In the genomic region with DNA sequence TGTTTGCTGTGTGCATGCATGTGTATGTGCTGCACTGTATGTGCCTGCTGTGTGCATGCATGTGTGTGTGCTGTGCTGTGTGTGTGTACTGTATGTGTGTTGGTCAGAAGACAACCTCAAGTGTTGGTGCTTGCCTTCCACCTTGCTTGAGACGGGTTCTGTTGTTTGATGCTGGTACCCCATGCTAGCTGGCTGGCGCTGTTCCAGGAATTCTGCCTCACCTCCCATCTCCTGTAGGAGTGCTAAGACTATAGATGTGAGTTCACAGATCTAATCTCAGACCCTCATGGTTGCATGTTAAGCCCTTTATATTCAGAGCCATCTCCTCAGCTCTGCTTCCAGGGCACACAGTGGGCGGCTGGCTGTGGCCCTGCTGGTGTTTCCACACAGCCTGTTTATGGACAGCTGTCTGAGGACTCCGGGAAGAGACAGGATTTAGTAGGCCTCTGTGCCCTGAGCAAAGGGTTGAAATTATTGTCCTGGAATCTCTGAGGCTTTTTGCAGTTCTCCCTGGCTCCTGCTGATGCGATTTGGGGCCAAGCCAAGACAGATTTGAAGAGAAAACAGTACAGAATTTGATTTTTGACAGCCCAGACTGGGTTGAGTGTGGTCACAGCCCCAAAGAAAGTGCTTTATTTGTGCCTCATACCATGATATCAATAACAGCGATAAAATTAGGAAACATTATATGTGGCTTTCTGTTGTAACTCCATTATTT, we compare ENCODE assay signal across 10 mouse cellular contexts. TPM values are rescaled to one million over a fixed set of nuclear protein-coding genes. Genes with fewer than 3 reads are reported as not detected.
DNase-seq lines count a peak whose midpoint lies in the region; ATAC-seq and TF ChIP-seq lines count a peak whose summit lies in the region.
"Had no signal": no experiment of that assay in that cellular context is flagged by ENCODE, and none has a peak within 500 bp of the region (broad histone marks: within the 10 kb centered on the region; RNA-seq: fewer than 3 reads in every experiment).

No protein-coding gene starts in this region.

- H3K27ac ChIP-seq in forebrain, embryonic 15.5 days (replicated peaks), result peak overlapping the region; percentile 38; the same call in 1 of the 2 replicates
- no peak overlapping the region for H3K27ac ChIP-seq in forebrain, embryonic 10.5 days
- peak overlapping the region; percentile 41 for H3K27ac ChIP-seq in left cerebral cortex, adult 2 months
- H3K27ac ChIP-seq in midbrain, embryonic 16.5 days (ENCODE audit: low read length), result 0 out of 2 replicates have a peak overlapping the region, but pooled peaks have one; percentile 19

- no peaks in the 10 kb centered on the region for H3K27me3 ChIP-seq in forebrain, embryonic 15.5 days
- no peaks in the 10 kb centered on the region for H3K27me3 ChIP-seq in forebrain, embryonic 10.5 days (ENCODE audit: poor library complexity, severe bottlenecking)
- H3K27me3 ChIP-seq in Patski, result no peaks in the 10 kb centered on the region
- H3K27me3 ChIP-seq in midbrain, embryonic 16.5 days (ENCODE audit: control insufficient read depth, insufficient read depth, low read depth, low read length), result no peaks in the 10 kb centered on the region

- no peak for ATAC-seq in forebrain, embryonic 15.5 days (replicated peaks)
- peak; percentile 26 for ATAC-seq in Patski
- ATAC-seq in midbrain, embryonic 16.5 days, result no peak; the same call in 1 of the 2 replicates

- CTCF ChIA-PET in Patski (lab: Charles Lee), result no interaction called here

- in situ Hi-C loops in Patski (cut with MboI; ENCODE audit: low pct_unique_long_range_greater_than_20kb), result no loop called here

- TF ChIP-seq CTCF in left cerebral cortex, adult 2 months (IDR thresholded peaks at IDR 0.05), result no peak
- TF ChIP-seq CTCF in Patski (IDR thresholded peaks at IDR 0.05), result no peak

- no peak overlapping the region for H3K4me3 ChIP-seq in forebrain, embryonic 15.5 days
- H3K4me3 ChIP-seq in forebrain, embryonic 10.5 days, result no peak overlapping the region
- H3K4me3 ChIP-seq in left cerebral cortex, adult 2 months, result no peak overlapping the region
- no peak overlapping the region for H3K4me3 ChIP-seq in midbrain, embryonic 16.5 days (ENCODE audit: low read depth, low read length)

- no peak for DNase-seq in forebrain, embryonic 10.5 days (ENCODE audit: extremely low spot score, low spot score)
- DNase-seq in left cerebral cortex, adult 2 months (ENCODE audit: extremely low spot score in 1 of 2, low spot score in 2 of 2), result peak in 1 of 2 experiments; percentile 26
- no peak for DNase-seq in left cerebral cortex, adult 9 months (ENCODE audit: low spot score in 2 of 2)
- no peak for DNase-seq in Patski (ENCODE audit: low read depth, low spot score)
- no peak for DNase-seq in heart, postnatal 4 days
- no peak for DNase-seq in heart, adult 11 months
- DNase-seq: kidney, postnatal 36 days had no signal

- no peak overlapping the region for H3K4me2 ChIP-seq in forebrain, embryonic 15.5 days (replicated peaks)
- no peak overlapping the region for H3K4me2 ChIP-seq in midbrain, embryonic 16.5 days (ENCODE audit: low read length)
- H3K4me2 ChIP-seq: liver, embryonic 11.5 days had no signal

- peaks cover 4% of the 10 kb centered on the region for H3K4me1 ChIP-seq in forebrain, embryonic 15.5 days
- H3K4me1 ChIP-seq in forebrain, embryonic 10.5 days, result peaks cover 4% of the 10 kb centered on the region; the same call in 1 of the 2 replicates
- H3K4me1 ChIP-seq in midbrain, embryonic 16.5 days (ENCODE audit: control insufficient read depth, insufficient read depth, low read length), result peaks cover 4% of the 10 kb centered on the region; the same call in 1 of the 2 replicates

- no peaks in the 10 kb centered on the region for H3K9me3 ChIP-seq in forebrain, embryonic 15.5 days
- H3K9me3 ChIP-seq in forebrain, embryonic 10.5 days, result no peaks in the 10 kb centered on the region; the same call in 1 of the 2 replicates
- no peaks in the 10 kb centered on the region; the same call in 1 of the 2 replicates for H3K9me3 ChIP-seq in midbrain, embryonic 16.5 days (replicated peaks; ENCODE audit: control insufficient read depth, low read length, poor library complexity, severe bottlenecking)

- POLR2A ChIA-PET in Patski (lab: Charles Lee), result no interaction called here

- no peaks in the 10 kb centered on the region for H3K36me3 ChIP-seq in forebrain, embryonic 15.5 days
- no peaks in the 10 kb centered on the region for H3K36me3 ChIP-seq in forebrain, embryonic 10.5 days (replicated peaks)
- no peaks in the 10 kb centered on the region for H3K36me3 ChIP-seq in midbrain, embryonic 16.5 days (ENCODE audit: control insufficient read depth, insufficient read depth, low read length)

- H3K9ac ChIP-seq in forebrain, embryonic 15.5 days (replicated peaks), result no peak overlapping the region
- no peak overlapping the region for H3K9ac ChIP-seq in midbrain, embryonic 16.5 days (ENCODE audit: low read depth, low read length)

- intact Hi-C loops in left cerebral cortex, adult 2 months (cut with DNase I), result no loop called here

- WGBS in forebrain, embryonic 15.5 days, result 61% methylated on average over 6 of the region's 6 CpGs
- WGBS in forebrain, embryonic 10.5 days, result 83% methylated on average over 6 of the region's 6 CpGs
- 55% methylated on average over 6 of the region's 6 CpGs for WGBS in midbrain, embryonic 16.5 days

RNA-seq across cellular contexts. Expression of gene Rps27rt, which starts 6.2 kb away (rescaled TPM):
- 229 and 257 TPM in 2 replicates for polyA plus RNA-seq in forebrain, embryonic 15.5 days (2015; fragmentation: Nextera tagmentation; extraction: Ambion mirVana)
- polyA plus RNA-seq in forebrain, embryonic 10.5 days (2016; fragmentation: Nextera tagmentation; extraction: Ambion mirVana), result 215 and 266 TPM in 2 replicates
- 10 to 100 TPM; 14.7 to 28.5 TPM for total RNA-seq in left cerebral cortex, adult 2 months (2021)
- polyA plus RNA-seq in Patski (2021), result 167 TPM
- 103 and 121 TPM in 2 replicates for polyA plus RNA-seq in midbrain, embryonic 16.5 days (2015; fragmentation: Nextera tagmentation; extraction: Ambion mirVana)
- 10 to 100 TPM; 41.7 to 42.7 TPM for total RNA-seq in heart, postnatal 4 days (2021)

RNA-seq across cellular contexts. Expression of gene Osbpl10, which starts 10.4 kb away (rescaled TPM):
- polyA plus RNA-seq in forebrain, embryonic 15.5 days (2015; fragmentation: Nextera tagmentation; extraction: Ambion mirVana), result 1.9 and 2.6 TPM in 2 replicates
- 0.99 and 1.4 TPM in 2 replicates for polyA plus RNA-seq in forebrain, embryonic 10.5 days (2016; fragmentation: Nextera tagmentation; extraction: Ambion mirVana)
- 10 to 100 TPM; 48.5 to 56.3 TPM for total RNA-seq in left cerebral cortex, adult 2 months (2021)
- 9.9 TPM for polyA plus RNA-seq in Patski (2021)
- 2.2 and 2.9 TPM in 2 replicates for polyA plus RNA-seq in midbrain, embryonic 16.5 days (2015; fragmentation: Nextera tagmentation; extraction: Ambion mirVana)
- total RNA-seq in heart, postnatal 4 days (2021), result 1 to 10 TPM; 5.7 to 6.1 TPM

RNA-seq across cellular contexts. Expression of gene Gpd1l, which starts 55.0 kb away (rescaled TPM):
- polyA plus RNA-seq in forebrain, embryonic 15.5 days (2015; fragmentation: Nextera tagmentation; extraction: Ambion mirVana), result 29.9 and 30.9 TPM in 2 replicates
- 13.2 and 14.6 TPM in 2 replicates for polyA plus RNA-seq in forebrain, embryonic 10.5 days (2016; fragmentation: Nextera tagmentation; extraction: Ambion mirVana)
- total RNA-seq in left cerebral cortex, adult 2 months (2021), result 10 to 100 TPM; 82.0 to 88.7 TPM
- 69.0 TPM for polyA plus RNA-seq in Patski (2021)
- 34.1 and 40.1 TPM in 2 replicates for polyA plus RNA-seq in midbrain, embryonic 16.5 days (2015; fragmentation: Nextera tagmentation; extraction: Ambion mirVana)
- 10 to 100 TPM; 26.3 to 28.0 TPM for total RNA-seq in heart, postnatal 4 days (2021)
